Mouse (Mus musculus): ENCODE measurements at regions not wholly inside any gene's neighbourhood (a gene's known extent, or its start where the extent isn't known, plus 50 kb on each side); places are given as distances from the start of the nearest gene placed in this dataset.
"Not testable (repeated sequence)": the region's sequence is repeated elsewhere in the genome, so short reads cannot be mapped to it uniquely, and the experiment has no call there.

DNA sequence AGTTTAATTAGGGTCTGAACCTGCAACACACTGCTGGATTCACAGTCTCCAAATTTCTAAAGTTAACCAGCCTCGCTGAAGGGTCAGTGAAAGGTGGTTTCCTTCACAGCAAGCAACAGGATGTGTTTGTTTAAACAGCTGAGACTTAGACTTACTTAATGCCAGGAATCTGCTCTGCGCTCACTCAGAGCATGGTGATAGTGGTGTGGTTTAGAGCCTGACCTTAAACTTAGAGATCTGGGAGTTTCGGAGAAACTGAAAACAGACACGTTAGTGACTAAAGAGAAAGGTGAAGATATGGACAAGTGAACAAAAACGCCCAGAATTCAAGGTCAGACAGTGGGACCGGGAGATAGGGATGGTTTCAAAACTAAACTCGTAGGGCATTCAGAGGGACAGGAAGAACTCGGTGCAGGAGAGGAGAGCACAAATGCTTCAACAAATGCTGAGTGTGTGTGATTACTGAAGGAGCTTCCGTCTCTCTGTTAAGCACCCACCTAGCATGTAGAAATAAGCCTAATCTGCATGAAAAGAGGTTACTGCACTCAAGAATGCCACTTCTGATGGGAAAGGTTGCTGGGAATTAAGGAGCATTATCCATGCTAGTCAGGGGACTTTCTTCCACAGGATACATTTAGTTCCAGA, 97.2 kb upstream of the Ifngr1 start:
- DNase-seq (ENCODE audit: low spot score): no peak

- DNase-seq (ENCODE audit: low spot score): no peak
Measured at GRCm38 (mm10) chr10:19498112-19498511, 93.6 kb upstream of the Ifngr1 start.

- no peak for DNase-seq (ENCODE audit: low spot score)
Measured at GRCm38 (mm10) chr10:19502874-19503273, 88.9 kb upstream of the Ifngr1 start.

GRCm38 (mm10) chr10:19503846-19504765, 87.6 kb upstream of the Ifngr1 start:
- no peak for DNase-seq (ENCODE audit: low spot score)

DNA sequence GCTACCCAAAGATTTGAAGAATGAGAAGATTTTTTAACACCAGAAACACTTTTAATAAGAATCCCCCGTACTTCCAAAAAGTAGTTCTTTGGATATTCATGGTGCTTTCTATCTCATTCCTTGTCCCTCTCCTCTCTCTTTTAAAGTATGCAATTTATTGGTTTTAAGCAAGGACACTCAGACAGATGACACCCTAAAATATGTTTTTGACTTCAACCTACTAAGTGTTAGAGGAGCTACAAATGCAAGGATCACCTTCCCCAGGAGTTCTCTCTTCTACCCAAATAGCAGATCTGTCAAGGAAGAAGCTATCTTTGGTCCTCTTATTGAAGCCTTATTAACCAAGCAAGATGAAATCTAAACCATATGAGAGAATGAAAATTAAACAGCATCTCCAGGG, 86.6 kb upstream of the Ifngr1 start:
- no peak for DNase-seq (ENCODE audit: low spot score)

- DNase-seq (ENCODE audit: low spot score): no peak
Measured at GRCm38 (mm10) chr10:19505979-19506378, 85.8 kb upstream of the Ifngr1 start.

DNA sequence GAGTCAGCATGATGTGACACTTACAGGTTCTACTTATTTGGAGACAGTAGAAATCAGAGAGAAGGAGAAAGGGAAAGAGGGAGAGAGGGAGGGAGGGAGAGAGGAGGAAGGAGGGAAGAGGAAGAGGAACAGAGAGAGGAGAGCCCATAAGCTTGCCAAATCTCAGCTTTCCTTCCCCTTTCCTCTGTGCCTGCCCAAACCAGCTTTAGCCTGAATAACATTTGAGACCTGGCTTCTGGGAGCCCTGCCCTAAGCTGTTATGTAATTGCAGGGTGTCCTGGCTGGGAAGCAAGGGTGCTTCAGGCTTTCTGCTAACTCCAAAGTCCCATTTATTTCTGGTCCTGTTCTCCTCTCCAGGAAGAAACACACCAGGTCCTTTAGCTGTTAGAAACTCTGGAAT, 85.3 kb upstream of the Ifngr1 start:
- DNase-seq (ENCODE audit: low spot score): no peak

- no peak for DNase-seq (ENCODE audit: low spot score)
Measured at GRCm38 (mm10) chr10:19508221-19508745, 83.5 kb upstream of the Ifngr1 start.

GRCm38 (mm10) chr10:19510047-19510446, 81.7 kb upstream of the Ifngr1 start:
- no peak for DNase-seq (ENCODE audit: low spot score)

DNA sequence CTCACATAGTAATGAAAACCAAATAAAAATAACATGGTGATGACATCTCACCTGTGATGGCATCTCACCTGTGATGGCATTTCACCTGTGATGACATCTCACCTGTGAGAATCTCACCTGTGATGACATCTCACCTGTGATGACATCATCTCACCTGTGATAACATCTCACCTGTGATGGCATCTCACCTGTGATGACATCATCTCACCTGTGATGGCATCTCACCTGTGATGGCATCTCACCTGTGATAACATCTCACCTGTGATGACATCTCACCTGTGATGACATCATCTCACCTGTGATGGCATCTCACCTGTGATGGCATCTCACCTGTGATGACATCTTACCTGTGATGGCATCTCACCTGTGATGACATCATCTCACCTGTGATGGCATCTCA, 77.4 kb upstream of the Ifngr1 start:
- not testable (repeated sequence) for DNase-seq (ENCODE audit: low spot score)

DNA sequence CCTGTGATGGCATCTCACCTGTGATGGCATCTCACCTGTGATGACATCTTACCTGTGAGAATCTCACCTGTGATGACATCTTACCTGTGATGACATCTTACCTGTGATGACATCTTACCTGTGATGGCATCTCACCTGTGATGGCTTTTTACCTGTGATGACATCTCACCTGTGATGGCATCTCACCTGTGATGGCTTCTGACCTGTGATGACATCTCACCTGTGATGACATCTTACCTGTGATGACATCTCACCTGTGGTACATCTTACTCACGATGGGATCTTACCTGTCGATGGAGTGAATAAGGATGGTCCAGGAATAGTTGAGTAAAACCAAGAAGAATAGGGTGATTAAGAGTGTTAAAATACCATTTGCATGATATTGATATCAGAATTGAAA, 76.9 kb upstream of the Ifngr1 start:
- DNase-seq (ENCODE audit: low spot score): no peak

GRCm38 (mm10) chr10:19516011-19516410, 75.7 kb upstream of the Ifngr1 start:
- no peak for DNase-seq (ENCODE audit: low spot score)

- DNase-seq (ENCODE audit: low spot score): no peak
Measured at GRCm38 (mm10) chr10:19517093-19517492, 74.7 kb upstream of the Ifngr1 start.

DNA sequence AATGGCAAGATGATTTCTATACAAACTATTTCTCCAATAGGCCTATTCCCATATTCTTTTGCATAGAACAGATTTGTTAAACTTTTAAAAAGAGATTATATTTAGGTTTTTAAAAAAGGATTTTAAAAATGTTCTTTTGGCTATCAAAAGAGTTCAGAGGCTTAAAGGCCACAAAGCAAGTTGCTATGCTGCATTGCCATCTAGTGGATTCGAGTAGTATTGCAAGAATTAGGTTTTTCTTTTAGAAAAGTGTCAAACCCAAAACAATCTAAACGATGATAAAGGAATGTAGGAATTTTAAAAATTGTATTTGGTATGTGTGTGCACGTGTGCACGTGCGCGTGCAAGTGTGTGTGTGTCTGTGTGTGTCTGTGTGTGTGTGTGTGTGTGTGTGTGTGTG, 73.0 kb upstream of the Ifngr1 start:
- no peak for DNase-seq (ENCODE audit: low spot score)

- no peak for DNase-seq (ENCODE audit: low spot score)
Measured at GRCm38 (mm10) chr10:19522198-19522597, 69.6 kb upstream of the Ifngr1 start.

DNA sequence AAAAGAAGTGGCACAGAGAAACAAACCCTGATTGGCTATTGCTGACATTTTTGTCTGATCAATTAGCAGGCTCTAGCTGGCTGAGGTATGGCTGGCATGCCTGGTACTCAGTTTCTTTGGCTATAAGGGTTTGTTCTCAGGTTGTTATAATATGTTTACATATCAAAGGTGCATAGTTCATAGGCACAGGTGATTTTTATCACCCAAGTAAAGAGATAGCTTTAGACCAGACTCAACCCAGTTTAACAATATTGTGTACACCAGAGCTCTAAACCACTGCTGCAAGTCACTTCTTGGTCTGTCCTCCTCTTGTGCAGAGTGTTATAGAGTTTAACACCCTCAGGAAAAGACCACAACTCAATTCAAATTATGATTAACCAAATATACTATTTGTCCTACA, 65.8 kb upstream of the Ifngr1 start:
- DNase-seq (ENCODE audit: low spot score): no peak

DNA sequence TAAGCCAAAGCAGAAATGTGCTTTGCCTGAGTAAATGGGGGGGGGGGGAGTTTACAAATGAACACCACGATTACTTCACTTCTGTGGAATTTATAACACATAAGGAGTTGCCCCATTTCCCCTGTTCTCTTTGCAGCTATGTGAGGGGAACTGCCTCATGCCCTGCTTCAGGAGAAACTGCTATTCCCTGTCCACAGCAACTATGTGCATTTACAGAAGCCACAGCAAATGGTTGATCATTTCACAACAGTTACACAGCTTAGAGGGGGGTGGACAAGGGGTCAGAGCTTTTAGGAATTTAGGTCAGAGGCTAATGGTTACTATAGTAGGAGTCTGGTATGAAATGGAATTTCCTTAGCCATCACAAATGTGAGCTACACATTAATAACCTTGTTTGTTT, 65.4 kb upstream of the Ifngr1 start:
- DNase-seq (ENCODE audit: low spot score): no peak

DNA sequence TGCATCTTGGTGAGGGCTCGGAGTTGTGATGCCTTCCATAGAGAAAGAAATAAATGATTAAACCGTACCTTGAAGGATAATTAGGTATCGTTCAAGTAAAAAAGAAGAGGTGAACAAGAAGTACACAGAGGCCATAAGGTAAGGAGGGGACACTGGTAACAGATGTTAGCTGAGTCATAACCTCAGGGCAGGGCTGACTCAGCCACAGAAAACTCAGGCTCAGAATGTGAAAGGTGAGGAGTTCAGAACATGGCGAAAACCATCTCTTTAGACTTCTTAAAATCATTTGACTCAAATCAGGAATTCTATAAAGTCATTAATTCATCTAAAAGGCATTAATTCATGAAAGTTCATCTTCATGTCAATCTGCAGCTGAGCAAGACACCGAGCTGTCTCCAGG, 62.1 kb upstream of the Ifngr1 start:
- no peak for DNase-seq (ENCODE audit: low spot score)

DNA sequence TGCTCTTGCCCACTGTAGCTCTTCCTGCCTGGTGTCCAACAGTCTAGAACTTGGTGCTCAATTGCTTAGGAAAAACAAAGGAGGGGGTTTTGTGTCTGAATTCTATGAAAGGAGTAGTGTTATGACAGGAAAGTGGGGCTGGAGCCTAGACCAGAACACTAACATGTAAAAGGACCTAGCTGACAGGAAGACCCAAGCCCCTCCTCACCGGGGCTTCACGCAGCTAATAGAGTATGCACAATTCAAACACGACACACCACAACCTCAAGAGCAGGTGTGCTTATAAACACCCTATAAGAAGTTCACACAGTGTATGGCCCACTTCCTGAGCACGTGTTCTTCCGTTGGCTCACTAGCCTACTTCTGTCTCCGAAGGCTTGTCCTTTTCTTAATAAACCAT, 61.7 kb upstream of the Ifngr1 start:
- DNase-seq (ENCODE audit: low spot score): no peak

- no peak for DNase-seq (ENCODE audit: low spot score)
Measured at GRCm38 (mm10) chr10:19531452-19531851, 60.3 kb upstream of the Ifngr1 start.

- no peak for DNase-seq (ENCODE audit: low spot score)
Measured at GRCm38 (mm10) chr10:19532790-19533189, 59.0 kb upstream of the Ifngr1 start.

GRCm38 (mm10) chr10:19533846-19534245, 57.9 kb upstream of the Ifngr1 start:
- DNase-seq (ENCODE audit: low spot score): no peak

Data from urinary bladder, adult 2 months (tissue).